Mouse (Mus musculus) neural tube, embryonic 14.5 days (tissue): Measurements from ENCODE around the gene Hpcal1. TPM values are rescaled to one million over a fixed set of nuclear protein-coding genes. Genes with fewer than 3 reads are reported as not detected.
"Not testable (repeated sequence)": the region's sequence is repeated elsewhere in the genome, so short reads cannot be mapped to it uniquely, and the experiment has no call there.

Experiments
- ATAC-seq: fragments of 200-750 bp; cut with Nextera tagmentation; 2 replicates; pipeline ENCODE4 v1.8.0; 2017; ENCODE audit warnings: low read depth, mild to moderate bottlenecking, moderate TSS enrichment, moderate library complexity
- H3K27ac ChIP-seq: fragments of 300-500 bp; sonication (generic); 2 replicates; pipeline ENCODE4 v1.5.1; 2014; ENCODE audit warnings: low read depth, mild to moderate bottlenecking, control low read depth, low read length, moderate library complexity, mixed read lengths
- H3K27me3 ChIP-seq: fragments of 300-500 bp; sonication (generic); 2 replicates; pipeline ENCODE4 v1.6.1; 2014; ENCODE audit warnings: low read length; ENCODE audit not compliant: control insufficient read depth, insufficient read depth
- H3K36me3 ChIP-seq: fragments of 300-500 bp; sonication (generic); 2 replicates; pipeline ENCODE4 v1.6.1; 2014; ENCODE audit warnings: low read length, mixed read lengths; ENCODE audit not compliant: control insufficient read depth, insufficient read depth
- H3K4me1 ChIP-seq: fragments of 300-500 bp; sonication (generic); 2 replicates; pipeline ENCODE4 v1.6.1; 2014; ENCODE audit warnings: low read length; ENCODE audit not compliant: control insufficient read depth, insufficient read depth
- H3K4me2 ChIP-seq: fragments of 300-500 bp; sonication (generic); 2 replicates; pipeline ENCODE4 v1.6.1; 2014; ENCODE audit warnings: mild to moderate bottlenecking, low read depth, low read length, control low read depth
- H3K4me3 ChIP-seq: fragments of 300-500 bp; sonication (generic); 2 replicates; pipeline ENCODE4 v1.5.1; 2014; ENCODE audit warnings: low read depth, low read length, control low read depth, mixed read lengths
- H3K9ac ChIP-seq: fragments of 300-500 bp; sonication (generic); replicated peaks from 2 replicates; pipeline ENCODE4 v1.6.1; 2014; ENCODE audit warnings: low read depth, mild to moderate bottlenecking, control low read depth, low read length, mixed read lengths
- H3K9me3 ChIP-seq: fragments of 300-500 bp; sonication (generic); 2 replicates; pipeline ENCODE4 v1.6.1; 2016; ENCODE audit warnings: low read length; ENCODE audit not compliant: control insufficient read depth
- WGBS: fragments of 180-500 bp; shearing (Covaris S2); extraction: QIAGEN DNeasy Blood & Tissue Kit; methylation state at CpG from one replicate; pipeline ENCODE4 v1.1.7; 2014; 5-methylcytosine and 5-hydroxymethylcytosine counted together
- polyA plus RNA-seq: library from polyadenylated mRNA; unstranded; fragments of >200 nt; fragmentation: Nextera tagmentation; extraction: Ambion mirVana; gene quantifications from 2 replicates; pipeline ENCODE4 v1.2.1, GENCODE M21; 2014

The Hpcal1 gene
- polyA plus RNA-seq, 1 experiment from 2014 or later, result 135 TPM

DNA sequence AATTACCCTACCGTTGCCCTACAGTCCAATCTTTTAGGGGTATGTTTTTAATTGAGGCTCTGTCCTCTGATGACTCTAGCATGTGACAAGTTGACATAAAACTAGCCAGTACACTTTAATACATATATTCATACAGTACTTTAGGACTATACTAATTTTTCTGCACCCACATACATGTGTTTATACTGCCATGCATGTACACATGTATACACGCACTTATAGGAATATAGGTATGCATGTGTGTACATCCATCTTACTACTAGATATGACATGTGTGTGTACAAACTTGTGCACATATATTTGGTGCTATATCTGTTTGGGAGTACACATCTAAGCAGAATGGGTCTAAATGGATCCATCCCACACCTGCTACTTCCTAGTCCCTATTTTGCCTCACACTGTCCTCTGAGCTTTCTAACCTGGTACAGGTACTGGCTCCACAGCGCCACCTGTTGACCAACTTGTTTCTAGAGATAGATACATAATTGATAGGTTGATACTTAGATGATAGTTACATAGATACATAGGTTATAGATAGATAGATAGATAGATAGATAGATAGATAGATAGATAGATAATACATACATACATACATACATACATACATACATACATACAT lies 105.1 kb downstream of the Hpcal1 start:
- ATAC-seq, result peak; percentile 60; the same call in 1 of the 2 replicates
- Histone ChIP-seq H3K9me3 (no peaks in the 10 kb centered on the region), H3K36me3 (no peaks in the 10 kb centered on the region), H3K4me3 (no peak overlapping the region), H3K9ac (no peak overlapping the region), H3K27me3 (no peaks in the 10 kb centered on the region), H3K4me2 (no peak overlapping the region), H3K27ac (no peak overlapping the region), H3K4me1 (no peaks in the 10 kb centered on the region)
- WGBS, result 65% methylated on average over 3 of the region's 3 CpGs

- H3K27ac ChIP-seq, H3K9ac ChIP-seq, ATAC-seq, H3K4me2 ChIP-seq, H3K4me1 ChIP-seq, H3K27me3 ChIP-seq, H3K36me3 ChIP-seq, H3K9me3 ChIP-seq, H3K4me3 ChIP-seq: not testable (repeated sequence)
- 94% methylated on average over 11 of the region's 11 CpGs for WGBS
Observed at GRCm38 (mm10) chr12:17798261-17798660, 107.6 kb downstream of the Hpcal1 start.

GRCm38 (mm10) chr12:17808542-17808941 lies 117.9 kb downstream of the Hpcal1 start:
- Histone ChIP-seq H3K4me2 (no peak overlapping the region), H3K27me3 (no peaks in the 10 kb centered on the region), H3K4me3 (no peak overlapping the region), H3K27ac (no peak overlapping the region), H3K36me3 (no peaks in the 10 kb centered on the region), H3K9me3 (no peaks in the 10 kb centered on the region), H3K4me1 (no peaks in the 10 kb centered on the region), H3K9ac (no peak overlapping the region)
- 55% methylated on average over 2 of the region's 2 CpGs for WGBS
- 0 out of 2 replicates have a peak, but pooled peaks have one; percentile 54 for ATAC-seq

- H3K36me3 ChIP-seq, H3K4me2 ChIP-seq, ATAC-seq, H3K9ac ChIP-seq, H3K27me3 ChIP-seq, H3K27ac ChIP-seq, H3K4me3 ChIP-seq, H3K9me3 ChIP-seq, H3K4me1 ChIP-seq: not testable (repeated sequence)
- 74% methylated on average over 1 of the region's 1 CpGs for WGBS
Observed at GRCm38 (mm10) chr12:17835279-17835678, 144.6 kb downstream of the Hpcal1 start.

Other genes starting within 250 kb of the Hpcal1 start
- 124 and 131 TPM in 2 replicates for gene Odc1, start 146.1 kb upstream of the Hpcal1 start, polyA plus RNA-seq